Mouse (Mus musculus) CH12.LX (cell line): Measurements from ENCODE around the gene Pfkl. TPM values are rescaled to one million over a fixed set of nuclear protein-coding genes. Genes with fewer than 3 reads are reported as not detected.

Source experiments
- DNase-seq: peaks from one replicate; pipeline ENCODE4 v3.0.0-alpha.2; 2013; ENCODE audit errors: extremely low read depth
- H3K27ac ChIP-seq: 2 replicates; pipeline ENCODE4 v1.5.1; 2012; ENCODE audit warnings: low read depth, mild to moderate bottlenecking, control low read depth, moderate library complexity; ENCODE audit not compliant: insufficient read depth
- H3K27me3 ChIP-seq: replicated peaks from 2 replicates; pipeline ENCODE3; 2012; ENCODE audit warnings: inconsistent platforms
- H3K36me3 ChIP-seq, 2 experiments: replicated peaks in 1 of 2; 2 replicates each; pipeline versions ENCODE3 to v1.6.1; 2012; ENCODE audit warnings: inconsistent platforms in 1 of 2, low read length in 1 of 2, mild to moderate bottlenecking in 1 of 2, mixed read lengths in 1 of 2, moderate library complexity in 1 of 2; ENCODE audit not compliant: control insufficient read depth in 1 of 2, insufficient read depth in 1 of 2
- H3K4me1 ChIP-seq, 2 experiments: 2 replicates each; pipeline ENCODE4 v1.6.1; 2012; ENCODE audit warnings: inconsistent platforms in 1 of 2, moderate library complexity in 1 of 2; ENCODE audit not compliant: insufficient read depth in 2 of 2, control insufficient read depth in 1 of 2
- H3K4me2 ChIP-seq: 2 replicates; pipeline ENCODE4 v1.6.1; 2012; ENCODE audit warnings: low read depth, mild to moderate bottlenecking, control low read depth; ENCODE audit not compliant: poor library complexity, insufficient read depth, severe bottlenecking
- H3K4me3 ChIP-seq, 3 experiments: fragments of 150-350 bp in 1 of 3; sonication (generic) in 1 of 3; replicated peaks in 1 of 3; 2 replicates each; pipeline versions ENCODE3 to v1.5.1; 2011 to 2012; ENCODE audit warnings: low read depth in 2 of 3, low read length in 2 of 3, mild to moderate bottlenecking in 2 of 3, moderate library complexity in 2 of 3, control low read depth in 1 of 3, improper control_type of control experiment in 1 of 3, inconsistent platforms in 1 of 3, mixed read lengths in 1 of 3; ENCODE audit not compliant: poor library complexity in 1 of 3
- H3K79me2 ChIP-seq: replicated peaks from 2 replicates; pipeline ENCODE4 v1.6.1; 2012; ENCODE audit warnings: mild to moderate bottlenecking, moderate library complexity; ENCODE audit not compliant: control insufficient read depth, poor library complexity, insufficient read depth, severe bottlenecking; ENCODE audit errors: extremely low read depth
- H3K9ac ChIP-seq: 2 replicates; pipeline ENCODE4 v1.6.1; 2012; ENCODE audit warnings: low read depth, mild to moderate bottlenecking, control low read depth, moderate library complexity; ENCODE audit not compliant: insufficient read depth
- H3K9me3 ChIP-seq: replicated peaks from 2 replicates; pipeline ENCODE3; 2012; ENCODE audit warnings: low read length, inconsistent platforms, mixed read lengths
- BHLHE40 ChIP-seq: IDR thresholded peaks from 2 replicates; pipeline ENCODE4 v1.6.1; 2011; ENCODE audit warnings: mild to moderate bottlenecking, low read depth, low read length, improper control_type of control experiment
- CHD1 ChIP-seq: IDR thresholded peaks from 2 replicates; pipeline ENCODE4 v1.6.1; 2012; ENCODE audit warnings: low read depth, low read length, improper control_type of control experiment, inconsistent platforms
- ELF1 ChIP-seq: IDR thresholded peaks from 2 replicates; pipeline ENCODE4 v1.6.1; 2014; ENCODE audit warnings: low read depth, mild to moderate bottlenecking, inconsistent platforms, low read length, improper control_type of control experiment
- EP300 ChIP-seq: IDR thresholded peaks from 2 replicates; pipeline ENCODE4 v1.6.1; 2011; ENCODE audit warnings: low read length, improper control_type of control experiment
- ETS1 ChIP-seq: conservative IDR thresholded peaks from 2 replicates; pipeline ENCODE4 v1.6.1; 2012; ENCODE audit warnings: low read depth, mild to moderate bottlenecking, inconsistent platforms, low read length, improper control_type of control experiment, moderate library complexity
- HCFC1 ChIP-seq: IDR thresholded peaks from 2 replicates; pipeline ENCODE4 v1.6.1; 2012; ENCODE audit warnings: low read depth, mild to moderate bottlenecking, inconsistent platforms, low read length, improper control_type of control experiment
- IRF4 ChIP-seq: IDR thresholded peaks from 2 replicates; pipeline ENCODE4 v1.6.1; 2014; ENCODE audit warnings: low read depth, mild to moderate bottlenecking, inconsistent platforms, low read length, improper control_type of control experiment
- KAT2A ChIP-seq: IDR thresholded peaks from 2 replicates; pipeline ENCODE4 v1.6.1; 2012; ENCODE audit warnings: low read length, improper control_type of control experiment, inconsistent platforms; ENCODE audit not compliant: insufficient replicate concordance
- MAFK ChIP-seq: IDR thresholded peaks from 2 replicates; pipeline ENCODE4 v1.6.1; 2011; ENCODE audit warnings: low read length, improper control_type of control experiment; ENCODE audit not compliant: insufficient replicate concordance
- MAX ChIP-seq: IDR thresholded peaks from 2 replicates; pipeline ENCODE4 v1.6.1; 2011; ENCODE audit warnings: low read length, improper control_type of control experiment
- MXI1 ChIP-seq: IDR thresholded peaks from 2 replicates; pipeline ENCODE4 v1.6.1; 2011; ENCODE audit warnings: mild to moderate bottlenecking, low read depth, low read length, improper control_type of control experiment
- MYC ChIP-seq: IDR thresholded peaks from 2 replicates; pipeline ENCODE4 v1.6.1; 2011; ENCODE audit warnings: low read depth, mild to moderate bottlenecking, improper control_type of control experiment, low read length
- NELFE ChIP-seq: IDR thresholded peaks from 2 replicates; pipeline ENCODE4 v1.6.1; 2011; ENCODE audit warnings: low read depth, low read length, improper control_type of control experiment
- NRF1 ChIP-seq: IDR thresholded peaks from 2 replicates; pipeline ENCODE4 v1.6.1; 2014; ENCODE audit warnings: low read depth, mild to moderate bottlenecking, inconsistent platforms, low read length, improper control_type of control experiment, moderate library complexity
- POLR2A ChIP-seq: IDR thresholded peaks from 2 replicates; pipeline ENCODE4 v1.6.1; 2011; ENCODE audit warnings: low read depth, mild to moderate bottlenecking, improper control_type of control experiment, low read length
- SMC3 ChIP-seq: IDR thresholded peaks from 2 replicates; pipeline ENCODE4 v1.6.1; 2011; ENCODE audit warnings: low read depth, low read length, improper control_type of control experiment
- dilution Hi-C: fragments of 300-500 bp; cut with MboI; formaldehyde crosslinking; loops from 2 replicates; pipeline ENCODE4 v1.14.3; 2020; ENCODE audit warnings: low sequenced_read_pairs; ENCODE audit not compliant: extremely low pct_unique_long_range_greater_than_20kb, extremely low pct_ligation_motif_present
- in situ Hi-C: fragments of 300-500 bp; cut with MboI; formaldehyde crosslinking; loops from 3 replicates; pipeline ENCODE4 v1.14.3; 2019; ENCODE audit warnings: low sequenced_read_pairs, low pct_ligation_motif_present, low pct_unique_long_range_greater_than_20kb, mixed read lengths
- polyA plus RNA-seq: library from polyadenylated mRNA; unstranded; fragments of >175 nt; gene quantifications from 2 replicates; pipeline ENCODE4 v1.2.1, GENCODE M21; 2012; ENCODE audit warnings: low read depth; ENCODE audit not compliant: insufficient read length
- total RNA-seq, 2 experiments: library from RNA; depleted of rRNA; stranded (reverse); fragments of 300-350 nt in 1 of 2; fragments of >200 nt in 1 of 2; gene quantifications; 2 replicates each; pipeline ENCODE4 v1.2.3; 2012 to 2014

Gene Pfkl
- total and polyA plus RNA-seq, 3 experiments: 95.9 to 210 (median 159) TPM

DNA sequence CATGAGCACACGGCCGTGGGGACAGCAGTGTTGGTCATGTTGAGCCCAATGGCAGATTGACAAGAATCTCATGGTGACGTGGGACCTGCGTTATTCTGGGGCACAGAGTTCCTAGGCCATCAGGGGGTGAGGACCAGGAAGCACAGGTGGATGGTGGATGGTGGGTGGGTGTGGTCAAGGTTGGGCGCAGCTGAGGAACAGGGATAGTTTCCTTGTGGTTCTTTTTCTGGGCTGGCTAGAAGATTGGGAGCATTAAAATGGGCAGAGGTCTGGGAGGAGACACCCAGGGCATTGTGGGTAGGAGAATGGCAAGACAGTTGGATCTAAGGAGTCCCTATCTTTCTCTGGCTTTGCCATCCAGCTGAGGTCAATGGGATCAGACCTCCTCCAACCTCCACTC, 31.8 kb upstream of the Pfkl start, which contains the start of gene Dnmt3l:
Dnmt3l (plus strand) TSS at position 301 of the 400 bp plus-strand sequence.
- no peak for DNase-seq
- in situ Hi-C loops: loop anchor here (25.0 kb wide), 1 partner anchor 346 kb away; no protein-coding TSS in a partner anchor
- H3K36me3 ChIP-seq: no peaks in the 10 kb centered on the region
- TF ChIP-seq CHD1 (no peak), NRF1 (no peak), EP300 (no peak), IRF4 (no peak), POLR2A (no peak), MAX (no peak), ELF1 (no peak), BHLHE40 (no peak), SMC3 (no peak), ETS1 (no peak), HCFC1 (no peak), NELFE (no peak), MAFK (no peak), MYC (no peak), KAT2A (no peak)
- H3K27me3 ChIP-seq: peaks cover 35% of the 10 kb centered on the region
- dilution Hi-C loops: no loop called here
- no peaks in the 10 kb centered on the region for H3K9me3 ChIP-seq
- H3K4me1 ChIP-seq: peaks cover 11 to 42% of the 10 kb centered on the region in 2 experiments
- no peak within 1 kb of the TSS for H3K4me3 ChIP-seq
- H3K9ac ChIP-seq: no peak within 1 kb of the TSS
- no peaks in the 10 kb centered on the region for H3K79me2 ChIP-seq
- H3K4me2 ChIP-seq: no peak within 1 kb of the TSS
- no peak within 1 kb of the TSS for H3K27ac ChIP-seq

- Histone ChIP-seq H3K4me1 (peaks cover 0 to 2% of the 10 kb centered on the region in 2 experiments; a peak in 2 of 4 replicates), H3K9me3 (no peaks in the 10 kb centered on the region), H3K36me3 (no peaks in the 10 kb centered on the region), H3K79me2 (no peaks in the 10 kb centered on the region), H3K4me2 (no peak overlapping the region), H3K4me3 (no peak overlapping the region), H3K27me3 (peaks cover 41% of the 10 kb centered on the region), H3K9ac (no peak overlapping the region), H3K27ac (no peak overlapping the region)
- no peak for TF ChIP-seq MXI1
- in situ Hi-C loops (loop anchor here (25.0 kb wide), 1 partner anchor 350 kb away; no protein-coding TSS in a partner anchor), dilution Hi-C loops (no loop called here)
- DNase-seq: no peak
Measured at GRCm38 (mm10) chr10:78037139-78037538, 27.3 kb upstream of the Pfkl start.
